Mouse (Mus musculus): ENCODE results near the gene Apod. TPM values are rescaled to one million over a fixed set of nuclear protein-coding genes. Genes with fewer than 3 reads are reported as not detected.

Gene Apod
- total and polyA plus RNA-seq, 2 experiments from 2014 or later, result 68.5 to 293 TPM

DNA sequence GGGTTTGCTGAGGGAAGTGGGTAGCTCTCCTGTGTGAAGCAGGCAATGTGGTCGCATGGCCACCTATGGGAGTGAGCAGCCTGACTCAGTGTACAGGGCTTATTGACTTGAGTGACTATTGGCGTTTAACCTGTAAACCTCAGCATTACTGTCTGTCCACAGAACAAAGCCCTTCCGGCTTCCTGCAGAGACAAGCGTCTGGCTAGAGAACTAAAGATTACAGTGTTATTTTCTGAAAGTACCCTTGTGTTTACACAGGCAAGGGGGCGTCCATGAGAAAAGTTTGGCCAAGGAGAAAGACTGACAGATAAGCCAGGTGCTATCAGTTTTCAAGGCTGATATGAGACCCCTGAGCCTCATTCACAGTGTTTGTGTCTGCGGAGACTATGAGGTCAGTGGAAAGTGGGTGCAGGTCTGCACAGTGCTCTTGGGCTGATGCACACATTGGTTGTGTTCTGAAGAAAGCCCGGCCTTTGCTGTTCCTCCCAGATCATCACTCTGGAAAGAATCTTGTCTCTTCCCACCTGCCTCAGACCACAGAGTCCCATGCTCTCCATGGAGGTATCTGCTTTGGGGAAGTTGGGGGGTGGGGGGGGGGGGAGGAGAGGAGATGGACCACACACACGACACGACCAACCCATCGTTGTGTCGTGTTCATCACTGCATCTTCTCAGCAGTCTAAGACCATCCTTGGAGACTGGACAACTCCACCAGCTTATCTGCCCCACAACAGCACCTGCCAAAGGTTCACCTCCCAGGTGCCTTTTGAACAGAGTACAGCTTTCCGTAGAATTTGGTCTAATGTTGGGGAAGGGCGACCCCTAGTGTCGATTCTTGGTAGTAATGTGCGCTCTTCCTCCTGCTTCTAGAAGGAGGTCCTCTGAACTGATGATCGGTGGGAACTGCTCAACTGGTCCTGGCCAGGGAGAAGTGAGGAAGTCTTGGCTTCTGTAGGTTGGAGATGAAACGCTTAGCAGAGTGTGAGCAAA lies 40.0 kb upstream of the Apod start:
- DNase-seq (ENCODE audit: low spot score) (peak; percentile 87), ATAC-seq (peak; percentile 74; the same call in 1 of the 2 replicates)
- H3K27ac ChIP-seq, result no peak overlapping the region
- 30% methylated on average over 17 of the region's 17 CpGs for WGBS
- H3K27me3 ChIP-seq (ENCODE audit: insufficient read depth, low read length), result no peaks in the 10 kb centered on the region
- TF ChIP-seq CTCF (IDR thresholded peaks at IDR 0.05; ENCODE audit: low read depth), result peak; percentile 95
- H3K4me1 ChIP-seq (ENCODE audit: insufficient read depth, low read length), result no peaks in the 10 kb centered on the region
- no peaks in the 10 kb centered on the region for H3K9me3 ChIP-seq (ENCODE audit: low read length)
- no peaks in the 10 kb centered on the region for H3K36me3 ChIP-seq (ENCODE audit: insufficient read depth, low read length)
- H3K9ac ChIP-seq (replicated peaks; ENCODE audit: low read length), result no peak overlapping the region
- no peak overlapping the region for H3K4me3 ChIP-seq (ENCODE audit: low read length)
- peak overlapping the region; percentile 27; the same call in 1 of the 2 replicates for H3K4me2 ChIP-seq (ENCODE audit: low read depth, low read length)

DNA sequence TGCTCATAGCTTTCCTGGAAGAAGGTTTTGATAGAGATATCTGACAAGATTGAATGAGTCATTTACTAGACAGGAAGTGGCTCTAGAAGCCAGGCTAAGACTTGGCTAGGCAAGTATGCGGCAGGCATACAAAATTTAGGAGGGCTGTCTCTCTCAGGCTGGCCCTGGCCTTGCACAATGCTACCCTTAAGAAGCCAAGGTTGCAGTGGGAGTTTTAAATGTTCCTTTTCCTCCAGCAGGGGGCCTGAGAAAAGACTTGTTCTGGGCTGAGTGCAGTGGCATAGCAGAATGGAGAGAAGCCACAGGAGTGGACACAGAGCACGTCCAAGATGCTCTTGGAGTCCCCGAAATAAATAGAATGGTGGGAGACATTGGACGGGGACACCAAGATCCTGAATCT lies 38.4 kb upstream of the Apod start:
- TF ChIP-seq CTCF (IDR thresholded peaks at IDR 0.05; ENCODE audit: low read depth), result peak; percentile 69
- no peaks in the 10 kb centered on the region for H3K27me3 ChIP-seq (ENCODE audit: insufficient read depth, low read length)

DNA sequence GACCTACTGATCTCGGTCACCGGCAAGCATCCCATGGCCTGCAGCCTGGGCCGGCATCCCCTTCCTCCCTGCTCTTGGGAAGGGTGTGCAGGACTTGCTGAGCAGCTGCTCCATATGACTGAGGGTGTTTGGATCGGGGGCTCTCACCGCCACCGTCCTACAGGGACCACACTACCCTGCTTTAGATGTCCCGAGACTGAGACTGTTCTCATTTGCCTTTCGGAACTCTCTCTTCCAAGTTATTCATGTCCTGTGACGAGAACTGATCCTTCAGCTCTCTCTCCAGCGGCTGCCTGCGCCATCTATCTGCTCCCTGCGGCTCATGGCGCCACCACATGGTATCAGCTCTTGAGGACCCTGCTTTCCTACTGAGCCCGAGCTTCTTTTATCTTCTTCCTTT lies 33.0 kb upstream of the Apod start:
- peak overlapping the region; percentile 13; the same call in 1 of the 2 replicates for H3K4me3 ChIP-seq (ENCODE audit: low read length)
- H3K9me3 ChIP-seq (ENCODE audit: low read length), result no peaks in the 10 kb centered on the region
- TF ChIP-seq CTCF (IDR thresholded peaks at IDR 0.05; ENCODE audit: low read depth), result peak; percentile 84
- no peak overlapping the region for H3K27ac ChIP-seq
- no peak overlapping the region for H3K9ac ChIP-seq (replicated peaks; ENCODE audit: low read length)
- H3K4me1 ChIP-seq (ENCODE audit: insufficient read depth, low read length), result no peaks in the 10 kb centered on the region
- peak overlapping the region; percentile 40 for H3K4me2 ChIP-seq (ENCODE audit: low read depth, low read length)
- H3K27me3 ChIP-seq (ENCODE audit: insufficient read depth, low read length), result no peaks in the 10 kb centered on the region
- ATAC-seq (peak; percentile 66), DNase-seq (ENCODE audit: low spot score) (peak; percentile 80)
- H3K36me3 ChIP-seq (ENCODE audit: insufficient read depth, low read length), result no peaks in the 10 kb centered on the region
- 11% methylated on average over 14 of the region's 14 CpGs for WGBS

More for the DNA sequence above, 38.4 kb upstream of the Apod start:
- peak; percentile 64; the same call in 1 of the 2 replicates for ATAC-seq
- DNase-seq (ENCODE audit: low spot score), result peak; percentile 68
- no peaks in the 10 kb centered on the region for H3K4me1 ChIP-seq (ENCODE audit: insufficient read depth, low read length)
- no peak overlapping the region for H3K4me2 ChIP-seq (ENCODE audit: low read depth, low read length)
- no peaks in the 10 kb centered on the region for H3K36me3 ChIP-seq (ENCODE audit: insufficient read depth, low read length)
- H3K9me3 ChIP-seq (ENCODE audit: low read length), result no peaks in the 10 kb centered on the region
- H3K27ac ChIP-seq, result no peak overlapping the region
- no peak overlapping the region for H3K9ac ChIP-seq (replicated peaks; ENCODE audit: low read length)
- H3K4me3 ChIP-seq (ENCODE audit: low read length), result no peak overlapping the region
- 66% methylated on average over 4 of the region's 4 CpGs for WGBS

DNA sequence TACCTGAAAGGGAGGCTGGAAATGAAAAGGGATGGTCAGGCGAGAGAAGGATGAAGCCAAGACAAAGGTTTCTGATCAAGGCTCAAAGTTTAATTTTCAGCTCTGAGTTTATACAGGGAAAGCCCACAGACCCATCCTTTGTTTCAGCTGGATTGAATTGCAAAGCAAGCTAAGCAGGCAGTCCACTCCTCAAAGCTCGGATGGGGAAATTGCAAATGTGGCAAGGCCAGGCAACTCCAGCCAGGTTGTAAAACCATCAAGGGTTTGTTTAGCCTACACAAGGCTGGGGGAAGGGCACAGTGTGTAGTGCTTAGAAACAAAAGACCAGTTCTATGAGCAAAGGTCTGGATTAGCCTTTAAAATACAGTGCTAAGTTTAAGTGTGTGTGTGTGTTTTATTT lies 28.4 kb upstream of the Apod start:
- Histone ChIP-seq H3K9me3 (ENCODE audit: low read length) (no peaks in the 10 kb centered on the region), H3K36me3 (ENCODE audit: insufficient read depth, low read length) (no peaks in the 10 kb centered on the region), H3K27ac (no peak overlapping the region), H3K27me3 (ENCODE audit: insufficient read depth, low read length) (no peaks in the 10 kb centered on the region), H3K4me3 (ENCODE audit: low read length) (no peak overlapping the region), H3K4me2 (ENCODE audit: low read depth, low read length) (no peak overlapping the region), H3K9ac (replicated peaks; ENCODE audit: low read length) (no peak overlapping the region), H3K4me1 (ENCODE audit: insufficient read depth, low read length) (no peaks in the 10 kb centered on the region)
- 30% methylated on average over 2 of the region's 2 CpGs for WGBS
- TF ChIP-seq CTCF (IDR thresholded peaks at IDR 0.05; ENCODE audit: low read depth), result no peak
- DNase-seq (ENCODE audit: low spot score), result no peak
- ATAC-seq, result no peak

DNA sequence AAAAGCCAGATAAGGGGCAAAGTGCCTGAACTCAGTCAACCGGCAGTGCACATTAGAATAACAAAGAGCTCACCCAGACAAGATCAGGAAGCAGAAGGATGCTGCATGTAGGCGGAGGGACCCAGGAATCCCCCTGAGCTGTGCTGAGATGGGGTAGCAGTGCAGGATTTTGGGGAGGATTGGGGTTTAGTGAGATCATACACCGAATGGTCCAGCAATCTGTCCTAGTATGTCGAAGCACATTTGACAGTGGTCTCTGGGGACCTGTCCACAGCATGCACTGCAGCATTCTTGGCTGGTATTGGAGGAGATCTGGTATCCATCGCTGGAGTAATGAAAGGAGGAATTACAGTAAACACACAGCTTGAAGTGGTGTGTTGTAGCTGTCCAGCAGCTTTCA lies 27.9 kb upstream of the Apod start:
- DNase-seq (ENCODE audit: low spot score), result peak; percentile 33
- no peak overlapping the region for H3K27ac ChIP-seq

DNA sequence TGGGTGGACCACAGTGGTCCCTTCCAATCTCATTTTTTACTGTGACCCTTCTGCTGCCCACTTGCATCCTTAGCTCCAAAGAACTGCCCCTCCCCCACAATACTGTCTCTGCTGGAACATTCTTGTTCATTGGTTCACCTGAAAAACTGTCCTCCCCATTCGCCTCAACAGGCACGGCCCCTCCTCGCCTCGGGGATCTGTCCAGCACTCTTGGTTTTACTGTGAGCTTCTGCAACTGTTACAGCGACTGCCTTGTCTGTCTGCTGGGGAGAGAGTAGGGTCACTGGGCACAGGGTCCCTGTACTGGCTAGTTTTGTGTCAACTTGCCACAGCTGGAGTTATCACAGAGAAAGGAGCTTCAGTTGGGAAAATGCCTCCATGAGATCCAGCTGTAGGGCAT lies 24.7 kb upstream of the Apod start:
- no peak overlapping the region for H3K27ac ChIP-seq
- no peaks in the 10 kb centered on the region for H3K36me3 ChIP-seq (ENCODE audit: insufficient read depth, low read length)
- no peaks in the 10 kb centered on the region for H3K27me3 ChIP-seq (ENCODE audit: insufficient read depth, low read length)
- 62% methylated on average over 5 of the region's 5 CpGs for WGBS
- H3K9ac ChIP-seq (replicated peaks; ENCODE audit: low read length), result no peak overlapping the region
- H3K4me2 ChIP-seq (ENCODE audit: low read depth, low read length), result no peak overlapping the region
- no peak for ATAC-seq
- DNase-seq (ENCODE audit: low spot score), result no peak
- no peak for TF ChIP-seq CTCF (IDR thresholded peaks at IDR 0.05; ENCODE audit: low read depth)
- H3K9me3 ChIP-seq (ENCODE audit: low read length), result no peaks in the 10 kb centered on the region
- no peaks in the 10 kb centered on the region for H3K4me1 ChIP-seq (ENCODE audit: insufficient read depth, low read length)
- no peak overlapping the region for H3K4me3 ChIP-seq (ENCODE audit: low read length)

More for the DNA sequence above, 27.9 kb upstream of the Apod start:
- ATAC-seq, result no peak
- no peak for TF ChIP-seq CTCF (IDR thresholded peaks at IDR 0.05; ENCODE audit: low read depth)
- no peak overlapping the region for H3K4me2 ChIP-seq (ENCODE audit: low read depth, low read length)
- H3K4me3 ChIP-seq (ENCODE audit: low read length), result no peak overlapping the region
- H3K9me3 ChIP-seq (ENCODE audit: low read length), result no peaks in the 10 kb centered on the region
- H3K4me1 ChIP-seq (ENCODE audit: insufficient read depth, low read length), result no peaks in the 10 kb centered on the region
- H3K27me3 ChIP-seq (ENCODE audit: insufficient read depth, low read length), result no peaks in the 10 kb centered on the region
- H3K36me3 ChIP-seq (ENCODE audit: insufficient read depth, low read length), result no peaks in the 10 kb centered on the region
- no peak overlapping the region for H3K9ac ChIP-seq (replicated peaks; ENCODE audit: low read length)
- WGBS, result 18% methylated on average over 5 of the region's 5 CpGs

DNA sequence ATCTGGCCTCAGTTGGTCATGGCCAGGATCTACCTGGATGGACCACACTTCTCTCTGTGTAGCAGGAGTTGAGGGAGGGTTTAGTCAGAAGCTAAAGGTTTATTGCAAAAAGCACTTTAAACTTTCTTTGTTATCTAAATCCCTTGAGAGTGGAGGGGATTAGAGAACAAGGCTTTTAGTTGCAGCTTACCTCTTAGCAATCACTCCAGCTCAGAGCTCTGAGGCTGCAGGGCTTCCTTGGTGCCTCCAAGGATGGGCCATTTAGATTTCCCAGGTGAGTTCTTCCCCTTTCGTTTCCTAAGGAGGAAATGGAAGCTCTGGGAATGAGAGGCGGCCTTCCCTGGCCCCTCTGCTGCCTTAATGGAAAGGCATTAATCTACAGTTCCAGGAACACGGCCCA lies 23.3 kb upstream of the Apod start:
- Histone ChIP-seq H3K27ac (no peak overlapping the region), H3K27me3 (ENCODE audit: insufficient read depth, low read length) (no peaks in the 10 kb centered on the region), H3K9ac (replicated peaks; ENCODE audit: low read length) (no peak overlapping the region), H3K4me3 (ENCODE audit: low read length) (no peak overlapping the region), H3K36me3 (ENCODE audit: insufficient read depth, low read length) (no peaks in the 10 kb centered on the region), H3K4me2 (ENCODE audit: low read depth, low read length) (no peak overlapping the region), H3K4me1 (ENCODE audit: insufficient read depth, low read length) (no peaks in the 10 kb centered on the region), H3K9me3 (ENCODE audit: low read length) (no peaks in the 10 kb centered on the region)
- DNase-seq (ENCODE audit: low spot score), result no peak
- ATAC-seq, result no peak
- WGBS, result 42% methylated on average over 3 of the region's 3 CpGs
- TF ChIP-seq CTCF (IDR thresholded peaks at IDR 0.05; ENCODE audit: low read depth), result no peak

All from hindbrain, postnatal 0 days (tissue).